Mouse (Mus musculus) cerebellum, adult 2 months (tissue): ENCODE data around the gene Prex1.

Experiments
- CTCF ChIP-seq: fragments of 200-500 bp; IDR thresholded peaks from 2 replicates; pipeline ENCODE4 v1.5.1; 2011; ENCODE audit warnings: low read depth, mild to moderate bottlenecking, control low read depth, low read length, moderate library complexity, borderline replicate concordance; ENCODE audit not compliant: insufficient read depth
- POLR2A ChIP-seq: fragments of 200-500 bp; IDR thresholded peaks from 2 replicates; pipeline ENCODE4 v1.6.1; 2011; ENCODE audit warnings: low read length, control low read depth, borderline replicate concordance; ENCODE audit not compliant: insufficient read depth

DNA sequence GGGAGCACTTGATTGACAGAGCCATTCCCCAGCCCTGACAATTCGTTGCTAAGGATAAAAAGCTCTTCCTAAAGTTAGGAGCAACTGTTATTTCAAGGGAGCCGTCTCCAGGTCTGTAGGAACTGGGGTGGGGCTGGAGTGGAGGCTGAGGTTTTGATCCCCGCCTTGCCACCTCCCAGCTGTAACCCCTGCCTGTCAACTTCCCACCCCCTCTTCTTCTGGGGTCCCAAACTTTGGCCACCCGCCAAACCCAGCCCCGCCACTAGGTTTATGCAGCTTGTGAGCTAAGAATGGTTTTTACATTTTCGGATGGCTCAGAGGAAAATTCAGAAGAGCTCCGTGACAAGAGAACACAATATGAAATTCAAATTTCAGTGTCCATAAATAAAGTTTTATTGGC, 23.7 kb upstream of the Prex1 start:
- TF ChIP-seq CTCF (no peak), POLR2A (no peak)
